Mouse (Mus musculus) kidney, adult 2 months (tissue): ENCODE results near the gene Dlec1. TPM values are rescaled to one million over a fixed set of nuclear protein-coding genes. Genes with fewer than 3 reads are reported as not detected.

ENCODE experiments used
- DNase-seq: peaks from one replicate; pipeline ENCODE4 v3.0.0; 2021
- H3K27ac ChIP-seq: fragments of 200-500 bp; 2 replicates; pipeline ENCODE4 v1.5.1; 2012; ENCODE audit warnings: low read depth, low read length, control low read depth, inconsistent platforms; ENCODE audit not compliant: insufficient read depth
- H3K27me3 ChIP-seq: fragments of 200-500 bp; replicated peaks from 2 replicates; pipeline ENCODE4 v1.6.1; 2012; ENCODE audit warnings: mild to moderate bottlenecking, moderate library complexity, low read length, inconsistent platforms; ENCODE audit not compliant: control insufficient read depth, insufficient read depth
- H3K36me3 ChIP-seq: fragments of 200-500 bp; 2 replicates; pipeline ENCODE4 v1.6.1; 2012; ENCODE audit warnings: mild to moderate bottlenecking, moderate library complexity, low read length, inconsistent platforms; ENCODE audit not compliant: control insufficient read depth, insufficient read depth
- H3K4me1 ChIP-seq: fragments of 200-500 bp; 2 replicates; pipeline ENCODE4 v1.6.1; 2011; ENCODE audit warnings: low read length; ENCODE audit not compliant: control insufficient read depth, insufficient read depth
- H3K4me3 ChIP-seq: fragments of 200-500 bp; 2 replicates; pipeline ENCODE4 v1.5.1; 2011; ENCODE audit warnings: mild to moderate bottlenecking, low read depth, low read length, control low read depth; ENCODE audit not compliant: insufficient read depth
- CTCF ChIP-seq: fragments of 200-500 bp; conservative IDR thresholded peaks from 2 replicates; pipeline ENCODE4 v1.5.1; 2011; ENCODE audit warnings: low read depth, mild to moderate bottlenecking, control low read depth, low read length, moderate library complexity, mixed read lengths; ENCODE audit not compliant: insufficient read depth, insufficient read length
- POLR2A ChIP-seq: fragments of 200-500 bp; IDR thresholded peaks from one replicate; pipeline ENCODE4 v1.6.1; 2011; ENCODE audit warnings: low read depth, low read length, control low read depth
- WGBS: fragments of 180-500 bp; shearing (Covaris S2); methylation state at CpG from one replicate; pipeline ENCODE4 v1.1.7; 2018; 5-methylcytosine and 5-hydroxymethylcytosine counted together
- polyA plus RNA-seq: library from polyadenylated mRNA; depleted of rRNA; stranded (reverse); fragments of >200 nt; gene quantifications from 2 replicates; pipeline ENCODE4 v1.2.3, GENCODE M21; 2012

Dlec1 gene
- polyA plus RNA-seq, 1 experiment, result 30.3 TPM

GRCm38 (mm10) chr9:119082039-119082438, 20.2 kb upstream of the Dlec1 start:
- no peak overlapping the region for H3K4me3 ChIP-seq
- no peaks in the 10 kb centered on the region for H3K4me1 ChIP-seq
- TF ChIP-seq POLR2A (no peak), CTCF (no peak)
- 81% methylated on average over 8 of the region's 8 CpGs for WGBS
- no peak overlapping the region for H3K27ac ChIP-seq
- DNase-seq, result no peak
- H3K27me3 ChIP-seq, result no peaks in the 10 kb centered on the region
- no peaks in the 10 kb centered on the region for H3K36me3 ChIP-seq

DNA sequence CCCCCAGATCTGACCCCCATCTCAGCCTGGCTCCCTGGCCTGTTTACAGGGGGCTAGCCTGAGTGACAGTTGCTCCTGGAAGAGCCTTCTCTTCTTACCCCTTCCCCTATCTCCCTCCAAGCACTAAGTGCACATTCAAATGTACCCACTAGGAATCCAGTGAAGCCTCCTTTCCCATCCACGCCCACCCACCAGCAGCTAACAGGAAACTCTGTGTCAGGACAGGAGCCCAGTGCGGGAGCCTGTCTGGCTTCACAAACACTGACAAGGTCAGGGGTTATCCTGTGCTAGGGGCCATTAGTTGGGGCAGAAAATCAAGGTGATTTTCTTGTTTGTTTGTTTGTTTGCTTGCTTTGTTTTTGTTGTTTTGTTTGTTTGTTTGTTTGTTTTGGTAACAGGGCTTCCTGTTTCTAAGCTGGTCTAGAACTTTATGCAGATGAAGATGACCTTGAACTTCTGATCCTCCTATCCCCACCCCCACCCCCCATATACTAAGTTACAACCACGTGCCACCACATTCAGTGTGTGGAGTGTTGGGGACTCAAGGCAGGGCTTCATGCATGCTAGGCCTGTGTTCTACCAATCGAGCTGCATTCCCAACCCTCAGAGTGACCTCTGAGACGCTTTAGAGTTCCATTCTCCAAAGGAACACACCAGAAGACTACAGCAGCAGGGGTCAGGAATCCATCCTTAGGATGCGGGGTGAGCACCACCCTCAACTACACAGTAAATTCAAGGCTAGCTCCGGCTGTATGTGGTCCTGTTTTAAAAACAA, 19.4 kb upstream of the Dlec1 start:
- TF ChIP-seq CTCF, result no peak
- no peak for TF ChIP-seq POLR2A
- DNase-seq, result no peak
- no peak overlapping the region for H3K4me3 ChIP-seq
- H3K36me3 ChIP-seq, result no peaks in the 10 kb centered on the region
- 75% methylated on average over 7 of the region's 7 CpGs for WGBS
- H3K27ac ChIP-seq, result no peak overlapping the region
- no peaks in the 10 kb centered on the region for H3K4me1 ChIP-seq
- H3K27me3 ChIP-seq, result no peaks in the 10 kb centered on the region

GRCm38 (mm10) chr9:119083966-119084365, 18.3 kb upstream of the Dlec1 start:
- 91% methylated on average over 10 of the region's 10 CpGs for WGBS
- H3K27me3 ChIP-seq, result no peaks in the 10 kb centered on the region
- no peaks in the 10 kb centered on the region for H3K4me1 ChIP-seq
- TF ChIP-seq CTCF (no peak), POLR2A (no peak)
- H3K36me3 ChIP-seq, result no peaks in the 10 kb centered on the region
- no peak overlapping the region for H3K27ac ChIP-seq
- no peak overlapping the region for H3K4me3 ChIP-seq
- no peak for DNase-seq

DNA sequence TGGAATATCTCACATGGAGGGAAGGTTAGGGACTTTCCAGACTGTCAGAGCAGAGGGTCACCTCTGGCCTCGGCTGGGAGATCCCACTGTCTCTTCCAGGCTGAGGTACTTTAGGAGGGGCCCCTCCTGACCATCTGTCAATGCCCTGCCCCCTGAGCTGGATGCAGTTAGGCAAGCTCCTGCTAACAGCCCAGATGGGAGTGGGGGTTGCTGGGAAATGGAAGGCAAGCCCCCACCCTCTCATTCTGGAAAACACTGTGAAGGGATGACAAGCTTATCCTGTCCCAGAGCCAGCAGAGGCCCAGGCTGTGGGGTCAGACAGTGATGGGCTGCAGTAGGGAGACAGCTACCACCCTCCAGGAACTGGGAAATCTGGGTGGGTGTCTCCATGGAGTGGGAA, 15.8 kb upstream of the Dlec1 start:
- Histone ChIP-seq H3K4me1 (no peaks in the 10 kb centered on the region), H3K4me3 (no peak overlapping the region), H3K36me3 (no peaks in the 10 kb centered on the region), H3K27ac (no peak overlapping the region), H3K27me3 (no peaks in the 10 kb centered on the region)
- no peak for DNase-seq
- WGBS, result 70% methylated on average over 1 of the region's 1 CpGs
- TF ChIP-seq CTCF, result no peak

GRCm38 (mm10) chr9:119087309-119087708, 15.0 kb upstream of the Dlec1 start:
- DNase-seq, result no peak
- H3K4me3 ChIP-seq, result no peak overlapping the region
- 85% methylated on average over 5 of the region's 5 CpGs for WGBS
- no peak overlapping the region for H3K27ac ChIP-seq
- H3K27me3 ChIP-seq, result no peaks in the 10 kb centered on the region
- TF ChIP-seq CTCF, result no peak
- TF ChIP-seq POLR2A, result no peak
- H3K36me3 ChIP-seq, result no peaks in the 10 kb centered on the region
- peaks cover 2% of the 10 kb centered on the region; the same call in 1 of the 2 replicates for H3K4me1 ChIP-seq

GRCm38 (mm10) chr9:119088148-119088801, 14.0 kb upstream of the Dlec1 start:
- WGBS, result 2% methylated on average over 24 of the region's 24 CpGs
- peak overlapping the region; percentile 68 for H3K4me3 ChIP-seq

GRCm38 (mm10) chr9:119089437-119089836, 12.8 kb upstream of the Dlec1 start:
- DNase-seq, result no peak
- Histone ChIP-seq H3K4me1 (peaks cover 7% of the 10 kb centered on the region; the same call in 1 of the 2 replicates), H3K27ac (no peak overlapping the region), H3K4me3 (no peak overlapping the region), H3K27me3 (no peaks in the 10 kb centered on the region), H3K36me3 (no peaks in the 10 kb centered on the region)
- WGBS, result 85% methylated on average over 7 of the region's 7 CpGs
- no peak for TF ChIP-seq CTCF
- TF ChIP-seq POLR2A, result no peak

More at GRCm38 (mm10) chr9:119088148-119088801, 14.0 kb upstream of the Dlec1 start:
- no peaks in the 10 kb centered on the region for H3K27me3 ChIP-seq
- TF ChIP-seq POLR2A (peak; percentile 3), CTCF (no peak)
- H3K36me3 ChIP-seq, result no peaks in the 10 kb centered on the region
- peak; percentile 97 for DNase-seq
- H3K4me1 ChIP-seq, result peaks cover 7% of the 10 kb centered on the region; the same call in 1 of the 2 replicates
- H3K27ac ChIP-seq, result peak overlapping the region; percentile 71
